Mouse (Mus musculus) midbrain, embryonic 14.5 days (tissue): Measurements from ENCODE around the gene Rpl11. TPM values are rescaled to one million over a fixed set of nuclear protein-coding genes. Genes with fewer than 3 reads are reported as not detected.
A peak's percentile ranks its signal among the peaks of the same experiment; 100 is the strongest.

ENCODE experiments used
- ATAC-seq: fragments of 200-750 bp; cut with Nextera tagmentation; 2 replicates; pipeline ENCODE4 v1.8.0; 2017; ENCODE audit warnings: moderate number of reproducible peaks, moderate library complexity; ENCODE audit not compliant: low FRiP score, low TSS enrichment
- DNase-seq: peaks from one replicate; pipeline ENCODE4 v3.0.0-alpha.2; 2015
- H3K27ac ChIP-seq: fragments of 300-500 bp; sonication (generic); replicated peaks from 2 replicates; pipeline ENCODE4 v1.5.1; 2014; ENCODE audit warnings: mild to moderate bottlenecking, low read depth, low read length, moderate library complexity
- H3K27me3 ChIP-seq: fragments of 300-500 bp; sonication (generic); 2 replicates; pipeline ENCODE4 v1.6.1; 2014; ENCODE audit warnings: low read length, control low read depth, mixed read lengths; ENCODE audit not compliant: control insufficient read depth, insufficient read depth
- H3K36me3 ChIP-seq: fragments of 300-500 bp; sonication (generic); 2 replicates; pipeline ENCODE4 v1.6.1; 2014; ENCODE audit warnings: low read length, control low read depth; ENCODE audit not compliant: control insufficient read depth, insufficient read depth
- H3K4me1 ChIP-seq: fragments of 300-500 bp; sonication (generic); 2 replicates; pipeline ENCODE4 v1.6.1; 2014; ENCODE audit warnings: mild to moderate bottlenecking, antibody characterized with exemption, low read length, control low read depth; ENCODE audit not compliant: control insufficient read depth, insufficient read depth
- H3K4me2 ChIP-seq: fragments of 300-500 bp; sonication (generic); 2 replicates; pipeline ENCODE4 v1.6.1; 2014; ENCODE audit warnings: mild to moderate bottlenecking, low read length, moderate library complexity
- H3K4me3 ChIP-seq: fragments of 300-500 bp; sonication (generic); replicated peaks from 2 replicates; pipeline ENCODE4 v1.5.1; 2014; ENCODE audit warnings: low read depth, low read length
- H3K9ac ChIP-seq: fragments of 300-500 bp; sonication (generic); replicated peaks from 2 replicates; pipeline ENCODE4 v1.6.1; 2014; ENCODE audit warnings: mild to moderate bottlenecking, low read length, moderate library complexity
- H3K9me3 ChIP-seq: fragments of 300-500 bp; sonication (generic); 2 replicates; pipeline ENCODE4 v1.6.1; 2016; ENCODE audit warnings: low read length, control low read depth, mixed read lengths; ENCODE audit not compliant: control insufficient read depth
- WGBS: fragments of 180-500 bp; shearing (Covaris S2); extraction: QIAGEN DNeasy Blood & Tissue Kit; methylation state at CpG from one replicate; pipeline ENCODE4 v1.1.7; 2014; 5-methylcytosine and 5-hydroxymethylcytosine counted together
- polyA plus RNA-seq: library from polyadenylated mRNA; unstranded; fragments of >200 nt; fragmentation: Nextera tagmentation; extraction: Ambion mirVana; gene quantifications from 2 replicates; pipeline ENCODE4 v1.2.1, GENCODE M21; 2014

Rpl11 gene
- polyA plus RNA-seq, 1 experiment from 2014 or later, result 312 TPM

DNA sequence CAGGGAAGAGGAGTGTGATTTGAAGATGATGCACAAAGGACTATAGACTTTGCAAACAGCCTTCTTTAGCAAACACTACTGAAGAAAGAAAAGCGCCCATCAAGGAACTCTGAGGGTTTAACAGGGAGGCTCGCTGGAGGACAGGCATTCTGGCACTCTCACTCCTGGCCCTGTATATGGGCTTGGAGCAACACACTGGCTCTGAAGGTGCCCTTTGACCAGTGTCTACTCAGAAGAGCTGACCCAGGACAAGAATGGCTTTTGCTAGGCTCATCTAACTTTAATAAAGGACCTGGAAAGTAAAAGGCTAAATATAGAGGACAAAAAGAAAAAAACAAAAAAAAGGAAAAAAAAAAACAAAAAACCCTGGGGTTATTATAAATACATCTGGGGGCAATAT is 48.3 kb downstream of the Rpl11 start:
- Histone ChIP-seq H3K4me3 (no peak overlapping the region), H3K27ac (no peak overlapping the region), H3K9ac (no peak overlapping the region), H3K27me3 (no peaks in the 10 kb centered on the region), H3K4me2 (no peak overlapping the region), H3K36me3 (peaks cover 78% of the 10 kb centered on the region), H3K9me3 (no peaks in the 10 kb centered on the region), H3K4me1 (no peaks in the 10 kb centered on the region)
- WGBS, result 91% methylated on average over 2 of the region's 2 CpGs
- no peak for DNase-seq
- no peak for ATAC-seq

DNA sequence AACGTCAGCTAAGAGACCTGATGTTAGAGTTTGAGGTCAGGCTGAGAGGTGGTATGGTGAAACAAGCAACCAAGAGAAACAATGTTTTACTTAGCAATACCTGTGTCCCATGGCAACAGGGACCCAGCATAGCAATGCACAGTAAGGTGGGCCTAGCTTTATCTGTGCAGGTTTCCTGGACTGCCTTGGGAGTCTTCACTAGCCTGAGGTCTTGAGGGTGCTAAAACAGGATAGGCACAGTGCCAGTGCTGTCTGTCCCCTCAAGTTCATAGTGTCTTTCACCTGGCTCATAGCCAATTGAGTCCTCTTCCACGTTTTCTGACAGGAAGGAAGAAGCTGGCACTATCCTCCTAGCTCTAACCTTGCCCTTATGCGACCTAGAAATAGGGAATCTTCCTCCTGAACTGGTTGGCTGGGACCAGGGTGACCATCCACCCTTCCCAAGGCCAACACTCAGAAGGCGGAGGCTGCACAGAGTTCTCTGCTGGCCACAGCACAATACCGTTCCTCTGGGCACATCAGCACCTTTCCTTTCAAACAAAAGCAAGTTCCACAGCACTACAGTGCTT is 49.0 kb downstream of the Rpl11 start:
- H3K9ac ChIP-seq, result no peak overlapping the region
- H3K4me2 ChIP-seq, result no peak overlapping the region
- WGBS, result 97% methylated on average over 5 of the region's 5 CpGs
- peaks cover 71% of the 10 kb centered on the region for H3K36me3 ChIP-seq
- no peaks in the 10 kb centered on the region for H3K4me1 ChIP-seq
- no peak overlapping the region for H3K27ac ChIP-seq
- DNase-seq, result no peak
- no peak for ATAC-seq
- H3K27me3 ChIP-seq, result no peaks in the 10 kb centered on the region
- H3K9me3 ChIP-seq, result no peaks in the 10 kb centered on the region
- no peak overlapping the region for H3K4me3 ChIP-seq

- 88% methylated on average over 4 of the region's 4 CpGs for WGBS
- H3K4me2 ChIP-seq, result no peak overlapping the region
- no peaks in the 10 kb centered on the region for H3K27me3 ChIP-seq
- no peak overlapping the region for H3K27ac ChIP-seq
- H3K36me3 ChIP-seq, result no peaks in the 10 kb centered on the region
- H3K4me1 ChIP-seq, result no peaks in the 10 kb centered on the region
- no peak overlapping the region for H3K4me3 ChIP-seq
- no peak for DNase-seq
- no peak overlapping the region for H3K9ac ChIP-seq
- H3K9me3 ChIP-seq, result 0 out of 2 replicates have a peak, but pooled peaks cover 5% of the 10 kb centered on the region
- no peak for ATAC-seq
Measured at GRCm38 (mm10) chr4:135995118-135995517, 58.1 kb downstream of the Rpl11 start.

DNA sequence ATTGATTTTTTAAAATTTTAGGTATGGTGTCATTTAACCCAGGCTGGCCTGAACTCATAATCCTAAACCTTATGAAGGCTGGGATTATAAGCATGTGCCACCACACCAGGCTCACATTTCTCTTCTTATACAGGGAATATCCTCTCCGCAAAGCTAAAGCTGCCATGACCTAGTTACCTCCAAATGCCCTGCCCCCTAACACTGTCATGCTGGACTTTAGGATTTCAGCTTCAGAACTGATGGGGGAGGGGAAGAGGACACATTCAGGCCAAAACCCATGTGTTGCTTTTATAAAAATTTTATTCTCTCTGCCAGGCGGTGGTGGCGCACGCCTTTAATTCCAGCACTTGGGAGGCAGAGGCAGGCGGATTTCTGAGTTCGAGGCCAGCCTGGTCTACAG is 59.3 kb downstream of the Rpl11 start:
- Histone ChIP-seq H3K4me1 (no peaks in the 10 kb centered on the region), H3K9me3 (0 out of 2 replicates have a peak, but pooled peaks cover 5% of the 10 kb centered on the region), H3K27me3 (no peaks in the 10 kb centered on the region), H3K4me2 (no peak overlapping the region), H3K4me3 (no peak overlapping the region), H3K9ac (no peak overlapping the region), H3K36me3 (no peaks in the 10 kb centered on the region), H3K27ac (no peak overlapping the region)
- WGBS, result 98% methylated on average over 6 of the region's 6 CpGs
- no peak for DNase-seq
- no peak for ATAC-seq

- Histone ChIP-seq H3K27ac (peak overlapping the region; percentile 84; the same call in 1 of the 2 replicates), H3K4me3 (peak overlapping the region; percentile 88), H3K9me3 (no peaks in the 10 kb centered on the region), H3K9ac (peak overlapping the region; percentile 92), H3K4me1 (peaks cover 13% of the 10 kb centered on the region), H3K4me2 (peak overlapping the region; percentile 63), H3K27me3 (no peaks in the 10 kb centered on the region), H3K36me3 (peaks cover 8% of the 10 kb centered on the region)
- WGBS, result 67% methylated on average over 9 of the region's 9 CpGs
- DNase-seq (no peak), ATAC-seq (no peak)
Measured at GRCm38 (mm10) chr4:135987714-135988113, 65.5 kb downstream of the Rpl11 start.

DNA sequence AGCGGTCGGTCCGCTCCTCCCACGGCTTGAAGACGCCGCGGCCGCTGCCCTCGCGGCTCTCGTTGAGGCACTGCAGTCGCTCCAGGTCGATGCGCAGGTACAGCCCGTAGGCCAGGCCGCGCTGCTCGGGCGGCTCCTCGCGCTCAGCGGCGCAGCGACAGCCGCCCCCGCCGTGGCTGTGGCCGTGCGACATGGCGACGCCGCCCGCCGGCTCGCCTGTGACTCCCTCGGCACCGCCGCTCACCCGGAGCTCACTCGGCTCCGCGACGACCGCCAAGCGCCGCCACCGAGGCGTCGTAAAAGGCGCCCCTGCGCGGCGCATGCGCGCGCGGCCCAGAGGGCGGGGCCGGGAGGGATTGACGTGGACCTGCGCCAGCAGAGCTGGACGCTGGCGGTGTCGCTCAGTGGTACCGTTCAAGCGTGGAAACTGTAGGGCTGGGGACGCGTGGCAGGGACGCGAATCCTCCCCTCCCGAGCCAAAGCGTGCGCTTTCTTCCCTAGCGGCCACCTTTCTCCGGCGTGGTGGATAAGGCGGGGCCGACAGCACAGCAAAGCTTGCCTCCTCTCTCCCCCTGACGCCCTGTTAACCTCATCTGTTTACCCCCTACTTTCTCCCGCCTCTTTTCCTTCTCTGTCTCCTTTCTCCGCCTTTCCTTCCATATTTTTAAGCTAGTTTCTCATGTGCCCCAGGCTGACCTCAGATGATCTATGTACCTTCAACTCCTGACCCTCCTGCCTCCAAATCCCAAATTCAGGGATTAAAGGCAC is 66.1 kb downstream of the Rpl11 start, which contains the start of gene Pithd1:
Gene Pithd1, minus strand, starts transcription at position 322 of the 768 bp plus-strand sequence.
- Histone ChIP-seq H3K4me1 (peaks cover 13% of the 10 kb centered on the region), H3K4me2 (peak within 1 kb of the TSS; percentile 63), H3K4me3 (peak within 1 kb of the TSS; percentile 88), H3K27ac (peak within 1 kb of the TSS; percentile 84), H3K9ac (peak within 1 kb of the TSS; percentile 92), H3K9me3 (no peaks in the 10 kb centered on the region), H3K36me3 (peaks cover 12% of the 10 kb centered on the region), H3K27me3 (no peaks in the 10 kb centered on the region)
- peak; percentile 95 for ATAC-seq
- WGBS, result under 1% methylated on average over 72 of the region's 81 CpGs
- DNase-seq, result peak; percentile 97

DNA sequence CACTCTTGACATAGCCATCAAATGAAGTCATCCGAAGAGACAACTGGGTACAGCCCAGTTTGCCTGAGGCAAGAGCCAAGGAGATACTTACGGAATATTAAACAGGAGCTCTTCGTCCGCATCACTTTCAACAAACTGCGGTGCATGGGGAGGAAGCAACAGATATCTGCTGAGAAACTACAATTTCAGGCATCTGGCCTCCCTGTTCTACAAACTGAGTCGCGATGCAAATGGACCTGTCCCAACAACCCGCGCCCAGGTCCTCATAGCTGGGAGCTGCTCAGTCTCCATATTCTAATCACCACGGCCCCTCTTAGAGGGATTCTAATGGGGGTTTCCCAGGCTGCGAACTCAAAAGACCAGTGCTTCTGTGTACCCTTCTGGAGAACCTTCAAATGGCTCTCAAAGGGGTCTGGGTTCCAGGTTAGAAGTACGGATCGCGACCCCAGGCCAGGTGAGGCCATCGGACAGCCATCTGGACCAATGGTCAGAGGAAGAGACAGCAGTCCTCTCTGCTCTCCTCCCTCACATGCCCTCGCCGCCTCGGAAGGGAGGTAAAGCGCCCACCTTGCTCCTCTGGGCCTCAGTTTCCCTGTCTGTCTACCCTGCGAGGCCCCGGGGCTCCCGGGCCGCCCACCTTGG is 66.8 kb downstream of the Rpl11 start:
- WGBS, result 6% methylated on average over 23 of the region's 23 CpGs
- H3K27ac ChIP-seq, result peak overlapping the region; percentile 84
- H3K9ac ChIP-seq, result peak overlapping the region; percentile 92
- H3K4me1 ChIP-seq, result peaks cover 13% of the 10 kb centered on the region
- peak overlapping the region; percentile 88 for H3K4me3 ChIP-seq
- H3K4me2 ChIP-seq, result peak overlapping the region; percentile 63
- no peaks in the 10 kb centered on the region for H3K9me3 ChIP-seq
- ATAC-seq, result 0 out of 2 replicates have a peak, but pooled peaks have one; percentile 7
- peaks cover 16% of the 10 kb centered on the region for H3K36me3 ChIP-seq
- DNase-seq, result peak; percentile 17
- no peaks in the 10 kb centered on the region for H3K27me3 ChIP-seq

GRCm38 (mm10) chr4:135985769-135986168 is 67.5 kb downstream of the Rpl11 start:
- H3K9me3 ChIP-seq, result no peaks in the 10 kb centered on the region
- peak overlapping the region; percentile 92; the same call in 1 of the 2 replicates for H3K9ac ChIP-seq

More at GRCm38 (mm10) chr4:135985769-135986168, 67.5 kb downstream of the Rpl11 start:
- H3K36me3 ChIP-seq, result peaks cover 18% of the 10 kb centered on the region
- peak overlapping the region; percentile 63 for H3K4me2 ChIP-seq
- ATAC-seq (no peak), DNase-seq (no peak)
- H3K4me1 ChIP-seq, result peaks cover 13% of the 10 kb centered on the region
- no peaks in the 10 kb centered on the region for H3K27me3 ChIP-seq
- peak overlapping the region; percentile 88 for H3K4me3 ChIP-seq
- WGBS, result 96% methylated on average over 7 of the region's 7 CpGs
- H3K27ac ChIP-seq, result no peak overlapping the region
